Mouse (Mus musculus): ENCODE measurements around the gene Sult2b1. TPM values are rescaled to one million over a fixed set of nuclear protein-coding genes. Genes with fewer than 3 reads are reported as not detected.
A peak's percentile ranks its signal among the peaks of the same experiment; 100 is the strongest.

The Sult2b1 gene
- polyA plus RNA-seq, 1 experiment = 19.3 TPM

DNA sequence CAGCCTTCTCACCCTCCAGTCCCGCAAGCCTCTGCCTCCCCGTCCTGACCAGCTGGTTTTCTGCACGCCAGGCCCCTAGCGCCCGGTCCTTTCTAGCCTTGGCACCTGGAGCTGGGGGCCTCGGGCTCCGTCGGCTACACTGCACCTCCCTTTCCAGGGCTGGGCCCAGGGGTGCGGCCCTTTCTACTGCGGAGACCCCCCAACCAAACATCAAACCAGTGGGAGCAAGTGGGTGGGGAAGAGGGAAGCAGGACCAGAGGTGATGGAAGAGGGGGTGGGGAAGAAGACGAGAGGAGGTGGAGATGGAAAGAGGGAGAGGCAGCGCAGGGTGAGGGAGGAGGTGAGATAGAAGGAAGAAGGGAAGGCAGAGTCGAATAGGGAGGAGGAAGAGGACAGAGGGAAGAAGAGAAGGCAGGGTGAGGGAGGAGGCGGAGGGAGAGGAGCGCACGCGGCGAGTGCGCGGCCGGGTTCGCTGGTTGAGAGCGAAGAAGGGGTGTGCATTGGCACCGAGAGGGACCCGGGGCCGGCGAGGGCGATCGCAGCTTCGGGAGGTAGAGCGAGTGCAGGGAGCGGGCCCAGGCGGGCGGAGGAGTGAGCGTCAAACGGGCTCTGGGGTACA, 84.8 kb downstream of the Sult2b1 start, which contains the start of gene Car11:
Gene Car11, plus strand, starts transcription at position 321 of the 619 bp plus-strand sequence.
- TF ChIP-seq POLR2A (IDR thresholded peaks at IDR 0.05; ENCODE audit: borderline replicate concordance, extremely low read depth, low read depth, low read length) = no peak
- peak within 1 kb of the TSS; percentile 7 for H3K4me3 ChIP-seq (replicated peaks; ENCODE audit: extremely low read depth, low read depth, low read length)
- WGBS = 6% methylated on average over 36 of the region's 36 CpGs
- no peaks in the 10 kb centered on the region; the same call in 1 of the 2 replicates for H3K4me1 ChIP-seq (ENCODE audit: control insufficient read depth, insufficient read depth, low read length)
- DNase-seq = no peak

GRCm38 (mm10) chr7:45697894-45698293, 86.6 kb downstream of the Sult2b1 start:
- no peak overlapping the region for H3K4me3 ChIP-seq (replicated peaks; ENCODE audit: extremely low read depth, low read depth, low read length)

DNA sequence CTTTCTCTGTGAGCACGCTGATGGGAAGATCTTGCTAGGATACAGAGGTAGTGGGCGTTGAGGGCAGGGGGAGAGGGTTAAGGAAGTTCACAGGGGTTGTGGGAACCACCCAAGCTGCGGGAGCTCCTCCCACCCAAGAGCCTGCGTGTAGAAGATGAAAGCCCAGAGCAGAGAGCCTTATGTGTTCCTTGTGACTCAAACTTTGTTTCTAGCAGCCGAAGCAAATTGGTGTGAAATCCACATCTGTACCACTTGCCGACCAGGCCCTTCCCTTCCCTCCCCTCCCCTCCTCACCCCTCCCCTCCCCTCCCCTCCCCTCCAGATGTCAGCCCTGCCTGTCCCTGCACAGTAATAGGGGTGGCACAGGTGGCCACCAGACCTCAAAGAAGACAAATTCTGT, 89.4 kb downstream of the Sult2b1 start:
- H3K4me1 ChIP-seq (ENCODE audit: control insufficient read depth, insufficient read depth, low read length) = no peaks in the 10 kb centered on the region; the same call in 1 of the 2 replicates
- TF ChIP-seq POLR2A (IDR thresholded peaks at IDR 0.05; ENCODE audit: borderline replicate concordance, extremely low read depth, low read depth, low read length) (no peak), CTCF (IDR thresholded peaks at IDR 0.05; ENCODE audit: insufficient read depth, low read length) (no peak)
- DNase-seq = no peak
- 26% methylated on average over 6 of the region's 6 CpGs for WGBS
- no peak overlapping the region for H3K4me3 ChIP-seq (replicated peaks; ENCODE audit: extremely low read depth, low read depth, low read length)

More at GRCm38 (mm10) chr7:45697894-45698293, 86.6 kb downstream of the Sult2b1 start:
- DNase-seq = no peak
- WGBS = 87% methylated on average over 7 of the region's 7 CpGs
- TF ChIP-seq POLR2A (IDR thresholded peaks at IDR 0.05; ENCODE audit: borderline replicate concordance, extremely low read depth, low read depth, low read length) (no peak), CTCF (IDR thresholded peaks at IDR 0.05; ENCODE audit: insufficient read depth, low read length) (no peak)
- H3K4me1 ChIP-seq (ENCODE audit: control insufficient read depth, insufficient read depth, low read length) = no peaks in the 10 kb centered on the region; the same call in 1 of the 2 replicates

DNA sequence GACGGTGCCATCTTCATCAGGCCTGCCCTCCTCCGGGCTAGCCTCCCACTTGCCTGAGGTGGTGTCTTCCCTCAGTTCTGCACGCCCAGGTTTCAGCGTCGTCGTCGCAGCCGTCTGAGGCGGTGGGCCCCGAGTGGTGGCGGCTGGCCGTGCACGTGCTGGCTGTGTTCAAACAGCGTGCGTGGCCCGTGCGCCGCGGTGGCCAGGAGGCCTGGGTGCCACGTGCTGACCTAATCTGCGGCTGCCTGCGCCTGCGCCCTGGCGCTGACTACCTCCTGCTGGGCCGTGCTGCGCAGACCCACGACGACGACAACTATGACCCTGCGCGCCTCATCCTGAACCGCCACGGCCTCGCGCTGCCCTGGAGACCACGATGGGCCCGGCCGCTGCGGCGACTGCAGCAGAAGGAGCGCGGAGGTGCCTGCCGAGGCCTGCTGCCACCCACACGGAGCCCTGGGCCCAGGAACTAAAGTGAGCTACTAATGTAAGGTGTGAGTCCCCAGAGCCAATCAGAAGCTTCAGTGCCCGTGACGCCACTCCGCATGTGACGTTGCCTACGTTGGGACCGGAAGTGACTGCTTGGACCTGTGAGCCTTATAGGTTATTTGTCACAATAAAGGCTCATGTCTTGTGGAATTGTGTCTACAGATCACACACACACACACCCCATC, 90.4 kb downstream of the Sult2b1 start, which contains the start of gene Sec1:
Gene Sec1, minus strand, starts transcription at position 482 of the 671 bp plus-strand sequence.
- no peak for DNase-seq
- TF ChIP-seq POLR2A (IDR thresholded peaks at IDR 0.05; ENCODE audit: borderline replicate concordance, extremely low read depth, low read depth, low read length) = no peak
- TF ChIP-seq CTCF (IDR thresholded peaks at IDR 0.05; ENCODE audit: insufficient read depth, low read length) = no peak
- 91% methylated on average over 50 of the region's 50 CpGs for WGBS
- Histone ChIP-seq H3K4me3 (replicated peaks; ENCODE audit: extremely low read depth, low read depth, low read length) (no peak within 1 kb of the TSS), H3K4me1 (ENCODE audit: control insufficient read depth, insufficient read depth, low read length) (no peaks in the 10 kb centered on the region)

DNA sequence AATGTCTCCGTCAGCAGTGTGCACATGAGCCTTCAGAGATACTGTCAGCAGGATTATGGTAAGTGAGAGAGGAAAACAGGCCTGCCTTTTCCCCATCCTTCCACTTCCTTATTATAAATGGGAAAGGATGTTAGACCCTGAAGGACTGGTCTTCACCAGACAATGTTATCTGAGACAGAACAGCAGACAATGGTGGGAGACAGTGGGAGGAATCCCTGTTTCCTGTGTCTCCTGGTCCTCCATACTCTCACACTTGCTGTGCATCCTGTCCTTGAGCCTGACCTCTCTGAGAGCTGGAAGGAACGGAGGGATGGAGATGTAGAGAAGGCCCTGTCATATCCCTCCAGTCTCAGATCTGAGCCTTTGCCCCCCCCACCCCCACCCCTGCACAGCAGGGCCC, 92.1 kb downstream of the Sult2b1 start:
- WGBS = 66% methylated on average over 2 of the region's 2 CpGs
- no peaks in the 10 kb centered on the region for H3K4me1 ChIP-seq (ENCODE audit: control insufficient read depth, insufficient read depth, low read length)
- H3K4me3 ChIP-seq (replicated peaks; ENCODE audit: extremely low read depth, low read depth, low read length) = no peak overlapping the region
- DNase-seq = no peak
- no peak for TF ChIP-seq POLR2A (IDR thresholded peaks at IDR 0.05; ENCODE audit: borderline replicate concordance, extremely low read depth, low read depth, low read length)
- no peak for TF ChIP-seq CTCF (IDR thresholded peaks at IDR 0.05; ENCODE audit: insufficient read depth, low read length)

DNA sequence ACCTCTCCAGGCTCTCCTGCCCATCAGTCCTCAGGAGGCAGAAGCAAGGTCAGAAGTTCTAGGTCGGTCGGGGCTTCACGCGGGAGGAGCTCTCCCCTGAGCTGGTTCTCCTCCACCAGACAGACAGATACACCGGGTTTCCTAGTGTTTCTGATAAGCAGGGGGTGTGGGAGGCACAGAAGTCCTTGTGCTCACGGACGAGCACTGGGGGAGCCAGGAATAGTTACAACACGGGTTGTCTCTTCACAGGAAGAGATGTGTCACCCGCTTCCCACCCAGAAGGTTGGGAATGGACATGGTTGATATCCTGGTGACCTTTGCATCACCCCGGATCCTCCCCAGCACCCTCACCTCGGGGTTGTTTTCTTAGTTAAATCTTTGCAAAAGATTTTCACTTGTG, 94.7 kb downstream of the Sult2b1 start:
- TF ChIP-seq POLR2A (IDR thresholded peaks at IDR 0.05; ENCODE audit: borderline replicate concordance, extremely low read depth, low read depth, low read length) (no peak), CTCF (IDR thresholded peaks at IDR 0.05; ENCODE audit: insufficient read depth, low read length) (no peak)
- 43% methylated on average over 11 of the region's 11 CpGs for WGBS
- Histone ChIP-seq H3K4me1 (ENCODE audit: control insufficient read depth, insufficient read depth, low read length) (0 out of 2 replicates have a peak, but pooled peaks cover 4% of the 10 kb centered on the region), H3K4me3 (replicated peaks; ENCODE audit: extremely low read depth, low read depth, low read length) (no peak overlapping the region)
- DNase-seq = no peak

DNA sequence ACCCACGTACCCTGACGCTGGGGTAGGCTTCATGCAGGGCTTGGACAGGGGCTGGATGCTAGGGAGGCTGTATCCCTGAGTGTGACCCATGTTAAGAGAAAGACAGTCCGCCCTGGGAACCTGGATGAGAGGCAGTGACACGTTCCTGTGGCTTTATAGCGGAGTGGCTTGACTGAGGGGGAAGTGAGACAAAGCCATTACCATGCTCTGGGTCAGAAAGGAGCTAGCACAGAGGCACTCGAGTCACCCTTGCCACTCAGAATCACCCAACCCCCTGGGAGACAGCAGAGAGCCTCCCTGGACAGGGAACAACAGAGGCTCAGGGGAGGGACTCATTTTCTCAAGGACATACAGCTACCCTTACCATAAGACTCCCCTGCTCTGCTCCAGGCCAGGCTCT, 95.4 kb downstream of the Sult2b1 start:
- 74% methylated on average over 6 of the region's 6 CpGs for WGBS
- no peak overlapping the region for H3K4me3 ChIP-seq (replicated peaks; ENCODE audit: extremely low read depth, low read depth, low read length)
- no peak for DNase-seq
- TF ChIP-seq CTCF (IDR thresholded peaks at IDR 0.05; ENCODE audit: insufficient read depth, low read length) (no peak), POLR2A (IDR thresholded peaks at IDR 0.05; ENCODE audit: borderline replicate concordance, extremely low read depth, low read depth, low read length) (no peak)
- H3K4me1 ChIP-seq (ENCODE audit: control insufficient read depth, insufficient read depth, low read length) = 0 out of 2 replicates have a peak, but pooled peaks cover 4% of the 10 kb centered on the region

DNA sequence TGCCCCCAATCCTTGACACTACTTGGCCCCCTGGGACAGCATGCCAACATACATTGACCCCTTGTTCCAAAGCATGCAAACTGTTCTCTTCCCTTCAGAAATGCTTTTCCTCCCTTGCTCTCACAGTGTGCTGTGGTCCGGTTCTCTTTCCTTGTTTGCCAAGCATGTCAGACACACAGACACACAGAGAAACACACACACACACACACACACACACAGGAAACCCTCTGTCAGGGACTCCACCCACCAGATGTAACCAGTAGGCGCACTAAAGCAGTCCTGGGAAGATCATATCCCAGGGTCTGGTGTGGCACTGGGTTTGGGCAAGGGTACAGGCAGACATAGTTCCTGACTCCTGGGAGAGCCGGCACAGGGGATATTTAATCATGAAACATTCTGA, 97.6 kb downstream of the Sult2b1 start:
- TF ChIP-seq CTCF (IDR thresholded peaks at IDR 0.05; ENCODE audit: insufficient read depth, low read length) (no peak), POLR2A (IDR thresholded peaks at IDR 0.05; ENCODE audit: borderline replicate concordance, extremely low read depth, low read depth, low read length) (no peak)
- 43% methylated on average over 3 of the region's 3 CpGs for WGBS
- H3K4me1 ChIP-seq (ENCODE audit: control insufficient read depth, insufficient read depth, low read length) = peaks cover 12% of the 10 kb centered on the region
- H3K4me3 ChIP-seq (replicated peaks; ENCODE audit: extremely low read depth, low read depth, low read length) = no peak overlapping the region
- DNase-seq = no peak

DNA sequence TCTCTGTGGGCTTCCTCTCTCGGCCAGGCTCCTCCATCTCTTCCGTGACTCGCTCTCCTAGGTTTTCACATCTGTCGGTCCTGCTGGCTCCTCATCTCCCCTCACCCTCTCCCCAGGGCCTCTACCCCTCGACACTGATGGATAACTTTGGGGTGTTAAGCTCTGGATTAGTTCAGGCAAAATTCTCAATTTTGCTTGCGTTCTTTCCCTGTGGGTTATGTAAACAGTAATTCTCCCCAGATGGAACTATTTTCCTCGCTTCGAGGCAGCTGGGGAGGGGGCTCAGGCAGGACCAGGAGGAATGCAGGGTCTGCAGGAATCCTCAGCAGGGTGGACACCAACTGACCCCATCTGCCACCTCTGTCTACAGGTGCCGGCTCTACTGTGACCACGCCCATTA, 98.7 kb downstream of the Sult2b1 start:
- no peak overlapping the region for H3K4me3 ChIP-seq (replicated peaks; ENCODE audit: extremely low read depth, low read depth, low read length)
- WGBS = 58% methylated on average over 10 of the region's 10 CpGs
- TF ChIP-seq POLR2A (IDR thresholded peaks at IDR 0.05; ENCODE audit: borderline replicate concordance, extremely low read depth, low read depth, low read length) = no peak
- no peak for TF ChIP-seq CTCF (IDR thresholded peaks at IDR 0.05; ENCODE audit: insufficient read depth, low read length)

More for the DNA sequence above, 98.7 kb downstream of the Sult2b1 start:
- DNase-seq = no peak
- peaks cover 17% of the 10 kb centered on the region for H3K4me1 ChIP-seq (ENCODE audit: control insufficient read depth, insufficient read depth, low read length)
